Mouse (Mus musculus) cortical plate, adult 2 months (tissue): ENCODE measurements at regions not wholly inside any gene's neighbourhood (a gene's known extent, or its start where the extent isn't known, plus 50 kb on each side); places are given as distances from the start of the nearest gene placed in this dataset.

Source experiments
- H3K27ac ChIP-seq: fragments of 200-500 bp; 2 replicates; pipeline ENCODE4 v1.5.1; 2012; ENCODE audit warnings: low read length, control low read depth, inconsistent platforms; ENCODE audit not compliant: insufficient read depth
- H3K4me1 ChIP-seq: fragments of 200-500 bp; 2 replicates; pipeline ENCODE4 v1.6.1; 2011; ENCODE audit warnings: low read length; ENCODE audit not compliant: control insufficient read depth, insufficient read depth
- H3K4me3 ChIP-seq: fragments of 200-500 bp; 2 replicates; pipeline ENCODE4 v1.5.1; 2011; ENCODE audit warnings: mild to moderate bottlenecking, low read length, control low read depth; ENCODE audit not compliant: insufficient read depth
- CTCF ChIP-seq: fragments of 200-500 bp; IDR thresholded peaks from 2 replicates; pipeline ENCODE4 v1.5.1; 2011; ENCODE audit warnings: mild to moderate bottlenecking, control low read depth, low read length; ENCODE audit not compliant: insufficient read depth; ENCODE audit errors: extremely low read depth
- POLR2A ChIP-seq: fragments of 200-500 bp; IDR thresholded peaks from 2 replicates; pipeline ENCODE4 v1.6.1; 2011; ENCODE audit warnings: mild to moderate bottlenecking, low read length, control low read depth; ENCODE audit not compliant: insufficient read depth; ENCODE audit errors: extremely low read depth

GRCm38 (mm10) chr13:101625922-101626321 is 142.1 kb downstream of the Pik3r1 start:
- H3K4me1 ChIP-seq: no peaks in the 10 kb centered on the region; the same call in 1 of the 2 replicates
- H3K4me3 ChIP-seq: no peak overlapping the region
- TF ChIP-seq CTCF: no peak
- no peak overlapping the region for H3K27ac ChIP-seq

- H3K4me3 ChIP-seq: no peak overlapping the region
- no peak overlapping the region for H3K27ac ChIP-seq
- no peaks in the 10 kb centered on the region; the same call in 1 of the 2 replicates for H3K4me1 ChIP-seq
- TF ChIP-seq CTCF: no peak
- TF ChIP-seq POLR2A: no peak
Measured at GRCm38 (mm10) chr13:101624179-101624581, 143.8 kb downstream of the Pik3r1 start.

GRCm38 (mm10) chr13:101622649-101623048 is 145.4 kb downstream of the Pik3r1 start:
- no peak overlapping the region for H3K4me3 ChIP-seq
- TF ChIP-seq POLR2A: no peak
- TF ChIP-seq CTCF: no peak
- H3K4me1 ChIP-seq: no peaks in the 10 kb centered on the region; the same call in 1 of the 2 replicates
- H3K27ac ChIP-seq: no peak overlapping the region

- no peak overlapping the region for H3K27ac ChIP-seq
- no peak for TF ChIP-seq CTCF
- no peak for TF ChIP-seq POLR2A
- H3K4me1 ChIP-seq: no peaks in the 10 kb centered on the region; the same call in 1 of the 2 replicates
- no peak overlapping the region for H3K4me3 ChIP-seq
Measured at GRCm38 (mm10) chr13:101620660-101621059, 147.4 kb downstream of the Pik3r1 start.

- TF ChIP-seq POLR2A: no peak
- no peak for TF ChIP-seq CTCF
- Histone ChIP-seq H3K4me3 (no peak overlapping the region), H3K27ac (no peak overlapping the region), H3K4me1 (no peaks in the 10 kb centered on the region)
Measured at GRCm38 (mm10) chr13:101619154-101619553, 148.9 kb downstream of the Pik3r1 start.

DNA sequence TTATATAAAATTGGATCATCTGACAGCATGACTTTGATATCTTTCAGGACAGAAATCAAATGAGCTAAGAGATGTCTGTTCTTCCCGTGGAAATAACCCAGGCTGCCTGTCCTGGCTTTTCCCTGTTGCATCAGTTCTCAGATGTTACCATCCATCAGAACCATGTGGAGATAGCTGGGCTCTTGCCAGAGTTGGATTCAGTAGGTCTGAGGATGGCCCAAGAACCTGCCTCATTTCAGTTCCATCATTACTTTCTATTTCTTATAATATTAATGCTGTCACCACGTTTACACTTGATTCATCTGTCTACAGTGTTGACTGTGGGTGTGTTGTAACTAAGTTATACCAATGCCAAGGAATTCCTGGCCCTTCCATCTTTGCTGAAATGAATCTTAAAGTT is 155.2 kb downstream of the Pik3r1 start:
- TF ChIP-seq CTCF (no peak), POLR2A (no peak)
- Histone ChIP-seq H3K27ac (no peak overlapping the region), H3K4me3 (no peak overlapping the region), H3K4me1 (no peaks in the 10 kb centered on the region)

DNA sequence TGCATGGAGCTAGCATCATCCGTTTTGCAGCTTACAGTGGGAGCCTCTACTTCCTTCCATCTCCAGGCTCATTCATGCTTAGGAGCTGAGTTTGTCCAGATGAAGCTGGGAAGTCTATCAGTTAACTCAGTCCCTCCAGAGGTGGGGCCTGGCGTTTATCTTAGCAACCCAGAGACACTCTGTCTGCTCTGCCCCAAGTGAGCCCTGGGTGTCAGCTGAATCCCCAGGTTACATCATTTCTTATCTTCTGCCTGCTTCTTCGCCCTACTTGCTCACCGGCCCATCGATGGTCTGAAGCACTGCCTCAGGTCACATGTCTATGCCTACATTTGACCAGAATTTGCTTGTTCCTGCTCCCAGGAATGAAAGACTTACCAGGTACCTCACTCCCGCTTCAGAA is 156.3 kb downstream of the Pik3r1 start:
- Histone ChIP-seq H3K4me1 (no peaks in the 10 kb centered on the region), H3K27ac (no peak overlapping the region), H3K4me3 (no peak overlapping the region)
- TF ChIP-seq POLR2A (no peak), CTCF (no peak)

- TF ChIP-seq POLR2A (no peak), CTCF (no peak)
- no peak overlapping the region for H3K27ac ChIP-seq
- no peak overlapping the region for H3K4me3 ChIP-seq
- no peaks in the 10 kb centered on the region for H3K4me1 ChIP-seq
Measured at GRCm38 (mm10) chr13:101606184-101606730, 161.8 kb downstream of the Pik3r1 start.

- TF ChIP-seq POLR2A (no peak), CTCF (no peak)
- Histone ChIP-seq H3K27ac (no peak overlapping the region), H3K4me1 (no peaks in the 10 kb centered on the region), H3K4me3 (no peak overlapping the region)
Measured at GRCm38 (mm10) chr13:101605685-101606084, 162.3 kb downstream of the Pik3r1 start.

DNA sequence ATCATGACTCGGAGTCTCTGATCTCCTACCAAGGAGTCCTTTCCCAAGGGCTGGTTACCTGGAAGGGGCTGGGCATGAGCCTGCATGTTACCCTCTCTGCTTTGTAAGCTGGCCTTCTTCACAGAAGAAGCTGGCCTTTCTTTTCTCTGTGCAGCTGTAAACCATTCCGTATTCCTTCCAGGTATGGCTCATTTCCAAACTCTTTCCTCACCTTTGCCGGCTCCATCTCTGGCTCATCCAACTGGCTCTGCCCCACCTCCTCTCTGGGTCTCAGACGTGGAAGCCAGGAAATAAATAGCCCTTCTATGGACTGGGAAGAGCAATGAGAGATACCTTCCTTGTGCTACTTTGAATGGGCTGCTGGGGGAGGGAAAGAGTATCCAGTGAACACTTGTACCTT is 163.0 kb downstream of the Pik3r1 start:
- H3K27ac ChIP-seq: no peak overlapping the region
- H3K4me1 ChIP-seq: no peaks in the 10 kb centered on the region
- TF ChIP-seq CTCF: no peak
- no peak for TF ChIP-seq POLR2A
- H3K4me3 ChIP-seq: no peak overlapping the region

GRCm38 (mm10) chr13:101598126-101598485 is 169.9 kb downstream of the Pik3r1 start:
- TF ChIP-seq CTCF (no peak), POLR2A (no peak)
- no peak overlapping the region for H3K4me3 ChIP-seq
- H3K4me1 ChIP-seq: no peaks in the 10 kb centered on the region
- H3K27ac ChIP-seq: no peak overlapping the region
